Mouse (Mus musculus) lung, postnatal 0 days (tissue): ENCODE measurements around the gene Selenoo.

Source experiments
- CTCF ChIP-seq: IDR thresholded peaks from 2 replicates; pipeline ENCODE4 v1.5.1; 2016; ENCODE audit warnings: antibody characterized with exemption, mild to moderate bottlenecking
- EP300 ChIP-seq: IDR thresholded peaks from 2 replicates; pipeline ENCODE4 v1.6.1; 2016; ENCODE audit warnings: antibody characterized with exemption, mild to moderate bottlenecking, control low read depth

DNA sequence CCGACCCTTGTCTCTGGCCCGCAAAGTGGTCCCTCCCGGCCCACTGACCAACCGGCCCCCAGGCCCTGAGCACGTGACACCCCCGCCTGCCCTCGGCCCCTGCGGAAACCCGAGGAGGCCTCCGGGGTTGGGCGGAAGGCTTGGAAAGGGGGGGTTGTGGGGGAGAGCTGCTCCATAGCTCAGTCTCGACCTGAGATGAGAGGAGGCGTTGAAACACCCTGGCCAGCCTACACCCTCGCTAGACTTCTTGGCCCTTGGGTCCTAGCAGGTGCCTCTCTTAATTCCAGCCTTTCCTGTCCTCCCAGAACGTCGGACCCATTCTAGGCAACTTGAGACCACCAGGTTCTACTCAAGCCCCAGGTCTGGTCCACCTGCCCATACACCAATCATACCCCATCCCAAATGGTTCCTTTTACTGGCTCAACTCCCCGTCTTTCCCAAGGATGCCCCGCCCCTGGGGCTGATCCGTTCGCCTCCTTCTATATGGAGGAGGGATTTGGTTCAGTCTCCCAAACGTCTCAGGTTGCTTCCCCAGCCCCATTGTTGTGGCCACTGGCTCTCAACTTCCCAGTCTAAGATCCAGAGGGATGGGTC, 51.9 kb downstream of the Selenoo start, which contains the start of gene Mapk12:
- TF ChIP-seq EP300 (no peak), CTCF (no peak)
